Mouse (Mus musculus) C2C12 (cell line): ENCODE measurements around the gene Ddx27.

Source experiments
- CEBPB ChIP-seq: IDR thresholded peaks from one replicate; pipeline ENCODE4 v1.6.1; 2011; ENCODE audit warnings: low read depth, mild to moderate bottlenecking, control low read depth, moderate library complexity
- CTCF ChIP-seq: IDR thresholded peaks from one replicate; pipeline ENCODE4 v1.5.1; 2011; ENCODE audit not compliant: control insufficient read depth, insufficient read depth, insufficient read length
- FOSL1 ChIP-seq: IDR thresholded peaks from one replicate; pipeline ENCODE4 v1.8.0; 2011; ENCODE audit warnings: mild to moderate bottlenecking, low read length; ENCODE audit not compliant: poor library complexity, insufficient read depth, severe bottlenecking
- MAX ChIP-seq: IDR thresholded peaks from one replicate; pipeline ENCODE4 v1.6.1; 2011; ENCODE audit warnings: mild to moderate bottlenecking, control low read depth
- MYOD1 ChIP-seq: IDR thresholded peaks from one replicate; pipeline ENCODE4 v1.6.1; 2011; ENCODE audit warnings: low read depth; ENCODE audit not compliant: control insufficient read depth, insufficient read length
- USF1 ChIP-seq: IDR thresholded peaks from one replicate; pipeline ENCODE4 v1.6.1; 2011; ENCODE audit warnings: low read depth, mild to moderate bottlenecking, control low read depth, moderate library complexity

GRCm38 (mm10) chr2:167053127-167053844 lies 38.3 kb downstream of the Ddx27 start:
- TF ChIP-seq CTCF (no peak), MYOD1 (no peak), CEBPB (no peak), MAX (no peak), USF1 (no peak), FOSL1 (no peak)
